Mouse (Mus musculus) heart, embryonic 15.5 days (tissue): ENCODE data around the gene Tssk6. TPM values are rescaled to one million over a fixed set of nuclear protein-coding genes. Genes with fewer than 3 reads are reported as not detected.

Experiments
- ATAC-seq: fragments of 200-750 bp; cut with Nextera tagmentation; replicated peaks from 2 replicates; pipeline ENCODE4 v1.8.0; 2017; ENCODE audit warnings: low read depth, moderate TSS enrichment; ENCODE audit not compliant: insufficient number of reproducible peaks, insufficient read depth, low FRiP score
- H3K27ac ChIP-seq: fragments of 300-500 bp; sonication (generic); 2 replicates; pipeline ENCODE4 v1.5.1; 2015; ENCODE audit warnings: mild to moderate bottlenecking, inconsistent platforms
- H3K27me3 ChIP-seq: fragments of 300-500 bp; sonication (generic); 2 replicates; pipeline ENCODE4 v1.6.1; 2015; ENCODE audit warnings: inconsistent platforms
- H3K36me3 ChIP-seq: fragments of 300-500 bp; sonication (generic); 2 replicates; pipeline ENCODE4 v1.6.1; 2015; ENCODE audit warnings: mild to moderate bottlenecking, inconsistent platforms
- H3K4me1 ChIP-seq: fragments of 300-500 bp; sonication (generic); replicated peaks from 2 replicates; pipeline ENCODE4 v1.6.1; 2015; ENCODE audit warnings: inconsistent platforms
- H3K4me2 ChIP-seq: fragments of 300-500 bp; sonication (generic); 2 replicates; pipeline ENCODE4 v1.6.1; 2015; ENCODE audit warnings: inconsistent platforms, mild to moderate bottlenecking, moderate library complexity
- H3K4me3 ChIP-seq: fragments of 300-500 bp; sonication (generic); 2 replicates; pipeline ENCODE4 v1.5.1; 2015; ENCODE audit warnings: mild to moderate bottlenecking, inconsistent platforms
- H3K9ac ChIP-seq: fragments of 300-500 bp; sonication (generic); 2 replicates; pipeline ENCODE4 v1.6.1; 2015; ENCODE audit warnings: mild to moderate bottlenecking, inconsistent platforms
- H3K9me3 ChIP-seq: fragments of 300-500 bp; sonication (generic); replicated peaks from 2 replicates; pipeline ENCODE4 v1.6.1; 2016; ENCODE audit warnings: inconsistent platforms
- WGBS: fragments of 180-500 bp; shearing (Covaris S2); methylation state at CpG from one replicate; pipeline ENCODE4 v1.1.7; 2015; ENCODE audit warnings: mixed read lengths; 5-methylcytosine and 5-hydroxymethylcytosine counted together
- polyA plus RNA-seq: library from polyadenylated mRNA; unstranded; fragments of >200 nt; fragmentation: Nextera tagmentation; extraction: Ambion mirVana; gene quantifications from 2 replicates; pipeline ENCODE4 v1.2.1, GENCODE M21; 2015

Gene Tssk6
- polyA plus RNA-seq: 1.5 and 1.8 TPM in 2 replicates

GRCm38 (mm10) chr8:69902163-69903062, at the start of gene Tssk6, which contains the start of the genes Ndufa13 and Yjefn3:
Gene Tssk6 (plus strand): TSS chr8:69902184.
Gene Ndufa13 (minus strand): TSS chr8:69902558.
Gene Yjefn3 (minus strand): TSS chr8:69902712.
- ATAC-seq: peak; percentile 12
- WGBS: 4% methylated on average over 89 of the region's 89 CpGs
- no peaks in the 10 kb centered on the region for H3K9me3 ChIP-seq
- peaks cover 3% of the 10 kb centered on the region; the same call in 1 of the 2 replicates for H3K36me3 ChIP-seq
- peak within 1 kb of the TSS; percentile 93 for H3K27ac ChIP-seq
- H3K9ac ChIP-seq: peak within 1 kb of the TSS; percentile 71
- peaks cover 57% of the 10 kb centered on the region for H3K4me1 ChIP-seq
- no peaks in the 10 kb centered on the region for H3K27me3 ChIP-seq
- H3K4me2 ChIP-seq: peak within 1 kb of the TSS; percentile 90
- peak within 1 kb of the TSS; percentile 79 for H3K4me3 ChIP-seq

- Histone ChIP-seq H3K27me3 (no peaks in the 10 kb centered on the region), H3K4me3 (no peak overlapping the region), H3K36me3 (no peaks in the 10 kb centered on the region), H3K27ac (no peak overlapping the region), H3K9me3 (no peaks in the 10 kb centered on the region), H3K9ac (no peak overlapping the region), H3K4me1 (peaks cover 5% of the 10 kb centered on the region), H3K4me2 (no peak overlapping the region)
- no peak for ATAC-seq
- WGBS: 85% methylated on average over 10 of the region's 10 CpGs
These were observed 48.1 kb upstream of the Tssk6 start for GRCm38 (mm10) chr8:69853869-69854268.

- no peaks in the 10 kb centered on the region for H3K9me3 ChIP-seq
- H3K27ac ChIP-seq: no peak overlapping the region
- 66% methylated on average over 4 of the region's 4 CpGs for WGBS
- H3K27me3 ChIP-seq: no peaks in the 10 kb centered on the region
- no peaks in the 10 kb centered on the region for H3K4me1 ChIP-seq
- H3K4me2 ChIP-seq: no peak overlapping the region
- H3K4me3 ChIP-seq: no peak overlapping the region
- no peak overlapping the region for H3K9ac ChIP-seq
- no peaks in the 10 kb centered on the region for H3K36me3 ChIP-seq
- no peak for ATAC-seq
These were observed 41.2 kb upstream of the Tssk6 start for GRCm38 (mm10) chr8:69860807-69861206.

- no peak overlapping the region for H3K9ac ChIP-seq
- no peaks in the 10 kb centered on the region for H3K36me3 ChIP-seq
- ATAC-seq: no peak
- no peak overlapping the region for H3K27ac ChIP-seq
- 51% methylated on average over 2 of the region's 2 CpGs for WGBS
- no peak overlapping the region for H3K4me3 ChIP-seq
- no peaks in the 10 kb centered on the region for H3K4me1 ChIP-seq
- no peaks in the 10 kb centered on the region for H3K27me3 ChIP-seq
- no peak overlapping the region for H3K4me2 ChIP-seq
- H3K9me3 ChIP-seq: no peaks in the 10 kb centered on the region
These were observed 40.7 kb upstream of the Tssk6 start for GRCm38 (mm10) chr8:69861251-69861650.

- WGBS: 73% methylated on average over 5 of the region's 5 CpGs
These were observed 38.5 kb upstream of the Tssk6 start for GRCm38 (mm10) chr8:69863387-69864020.

GRCm38 (mm10) chr8:69864180-69864579, 37.8 kb upstream of the Tssk6 start:
- Histone ChIP-seq H3K27ac (no peak overlapping the region), H3K9me3 (no peaks in the 10 kb centered on the region), H3K4me3 (no peak overlapping the region), H3K4me1 (peaks cover 6% of the 10 kb centered on the region; the same call in 1 of the 2 replicates), H3K27me3 (no peaks in the 10 kb centered on the region), H3K36me3 (no peaks in the 10 kb centered on the region), H3K4me2 (no peak overlapping the region), H3K9ac (no peak overlapping the region)
- 64% methylated on average over 5 of the region's 5 CpGs for whole genome bisulfite sequencing
- ATAC-seq: no peak

More at GRCm38 (mm10) chr8:69863387-69864020, 38.5 kb upstream of the Tssk6 start:
- Histone ChIP-seq H3K4me1 (peaks cover 6% of the 10 kb centered on the region; the same call in 1 of the 2 replicates), H3K9ac (no peak overlapping the region), H3K36me3 (no peaks in the 10 kb centered on the region), H3K4me2 (no peak overlapping the region), H3K4me3 (no peak overlapping the region), H3K27ac (no peak overlapping the region), H3K27me3 (no peaks in the 10 kb centered on the region), H3K9me3 (no peaks in the 10 kb centered on the region)
- ATAC-seq: no peak

- no peaks in the 10 kb centered on the region for H3K36me3 ChIP-seq
- no peak overlapping the region for H3K4me2 ChIP-seq
- H3K4me1 ChIP-seq: peaks cover 6% of the 10 kb centered on the region; the same call in 1 of the 2 replicates
- no peak overlapping the region for H3K9ac ChIP-seq
- 58% methylated on average over 5 of the region's 5 CpGs for whole genome bisulfite sequencing
- H3K27me3 ChIP-seq: 0 out of 2 replicates have a peak, but pooled peaks cover 5% of the 10 kb centered on the region
- 0 out of 2 replicates have a peak, but pooled peaks have one; percentile 32 for ATAC-seq
- no peak overlapping the region for H3K4me3 ChIP-seq
- H3K9me3 ChIP-seq: no peaks in the 10 kb centered on the region
- no peak overlapping the region for H3K27ac ChIP-seq
These were observed 34.2 kb upstream of the Tssk6 start for GRCm38 (mm10) chr8:69867696-69868326.

- no peak overlapping the region for H3K4me2 ChIP-seq
- no peak for ATAC-seq
- H3K4me1 ChIP-seq: peaks cover 6% of the 10 kb centered on the region
- no peak overlapping the region for H3K27ac ChIP-seq
- 76% methylated on average over 11 of the region's 11 CpGs for WGBS
- H3K4me3 ChIP-seq: no peak overlapping the region
- no peak overlapping the region for H3K9ac ChIP-seq
- H3K36me3 ChIP-seq: no peaks in the 10 kb centered on the region
- no peaks in the 10 kb centered on the region for H3K9me3 ChIP-seq
- 0 out of 2 replicates have a peak, but pooled peaks cover 8% of the 10 kb centered on the region for H3K27me3 ChIP-seq
These were observed 31.8 kb upstream of the Tssk6 start for GRCm38 (mm10) chr8:69870003-69870765.

- H3K9ac ChIP-seq: no peak overlapping the region
- H3K27ac ChIP-seq: no peak overlapping the region
- H3K4me1 ChIP-seq: peaks cover 6% of the 10 kb centered on the region
- no peaks in the 10 kb centered on the region for H3K9me3 ChIP-seq
- 86% methylated on average over 6 of the region's 6 CpGs for WGBS
- H3K27me3 ChIP-seq: peaks cover 8% of the 10 kb centered on the region; the same call in 1 of the 2 replicates
- no peak overlapping the region for H3K4me2 ChIP-seq
- ATAC-seq: no peak
- no peak overlapping the region for H3K4me3 ChIP-seq
- no peaks in the 10 kb centered on the region for H3K36me3 ChIP-seq
These were observed 31.1 kb upstream of the Tssk6 start for GRCm38 (mm10) chr8:69870907-69871306.

GRCm38 (mm10) chr8:69874155-69874554, 27.8 kb upstream of the Tssk6 start:
- no peak overlapping the region for H3K27ac ChIP-seq
- no peaks in the 10 kb centered on the region for H3K9me3 ChIP-seq
- WGBS: 11% methylated on average over 9 of the region's 9 CpGs
- H3K27me3 ChIP-seq: peaks cover 30% of the 10 kb centered on the region
- no peak for ATAC-seq
- no peak overlapping the region for H3K4me2 ChIP-seq
- H3K36me3 ChIP-seq: no peaks in the 10 kb centered on the region
- no peak overlapping the region for H3K9ac ChIP-seq
- H3K4me3 ChIP-seq: no peak overlapping the region
- H3K4me1 ChIP-seq: no peaks in the 10 kb centered on the region; the same call in 1 of the 2 replicates
